Mouse (Mus musculus) kidney, adult 8-10 months (tissue): ENCODE data around the gene Myo18a.

Experiments used
- DNase-seq, 2 experiments: peaks; one replicate each; pipeline ENCODE4 v3.0.0; 2022

Gene Myo18a

GRCm38 (mm10) chr11:77901775-77902355, 138.8 kb downstream of the Myo18a start:
- DNase-seq, result no peak

DNA sequence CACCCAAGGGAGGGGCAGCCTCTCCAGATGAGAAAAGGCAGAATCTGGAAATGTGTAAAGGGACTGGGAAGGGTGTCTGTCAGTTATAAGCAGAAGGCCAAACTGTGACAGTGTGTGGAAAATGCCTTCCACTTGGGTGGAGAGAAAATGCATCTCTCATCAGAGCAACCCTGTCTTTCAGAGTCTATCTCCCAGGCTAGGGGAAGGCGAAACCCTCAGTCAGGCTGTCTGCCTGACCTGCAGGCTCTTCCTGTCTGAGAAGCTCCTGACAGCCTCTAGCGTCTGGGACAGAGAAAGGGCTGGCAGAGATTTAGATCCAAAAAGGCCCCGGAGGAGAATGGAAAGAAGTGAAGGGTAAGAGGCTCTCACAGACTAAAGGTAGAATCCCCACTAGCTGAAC, 140.7 kb downstream of the Myo18a start:
- no peak for DNase-seq

GRCm38 (mm10) chr11:77904707-77905106, 141.7 kb downstream of the Myo18a start:
- DNase-seq, result no peak

DNA sequence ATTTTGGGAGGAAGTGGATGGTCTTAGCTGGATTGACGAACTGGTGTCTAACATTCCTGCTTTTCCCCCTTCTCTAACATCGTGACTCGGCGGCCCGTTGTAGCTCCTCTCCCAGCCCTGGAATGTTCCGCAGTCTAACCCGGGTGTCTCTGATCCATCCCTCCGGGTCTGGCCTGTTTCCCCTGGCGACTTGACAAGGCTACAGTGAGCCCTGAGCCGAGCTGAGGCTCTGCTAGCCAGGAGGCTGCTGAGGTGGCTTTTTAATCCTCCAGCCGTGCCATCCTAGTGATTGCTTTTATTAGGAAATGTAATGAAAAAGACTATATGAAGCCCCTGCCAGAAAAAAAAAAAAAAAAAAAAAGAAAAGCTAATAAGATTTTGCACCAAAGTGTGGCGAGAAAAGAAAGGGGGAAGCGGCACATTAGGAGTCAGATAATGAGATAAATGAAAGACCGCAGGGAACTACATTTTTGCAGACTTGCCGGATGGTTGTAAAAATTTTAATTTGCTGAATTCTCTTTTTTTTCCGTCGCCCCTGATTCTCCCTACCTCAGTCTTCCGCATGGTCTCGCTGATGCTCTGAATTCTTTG, 143.1 kb downstream of the Myo18a start:
- no peak for DNase-seq

DNA sequence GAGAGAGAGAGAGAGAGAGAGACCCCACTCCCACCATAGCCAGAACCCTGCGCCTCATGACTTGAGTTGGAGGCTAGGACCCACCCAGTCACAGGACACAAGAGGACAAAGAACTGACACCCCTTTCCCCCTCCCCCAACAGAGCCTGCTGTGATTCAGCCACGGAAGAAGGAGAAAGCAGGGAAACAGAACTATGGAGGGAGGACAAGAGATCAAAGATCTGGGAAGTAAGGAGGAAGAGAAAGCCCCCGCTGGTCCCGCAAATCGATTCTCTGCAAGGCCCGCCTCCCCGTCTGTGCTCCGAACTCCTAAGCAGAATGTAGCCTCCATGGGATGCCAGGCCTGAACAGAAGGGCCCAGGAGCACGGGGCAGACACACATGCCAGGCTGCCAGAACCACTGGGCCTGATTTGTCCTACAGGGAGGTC, 143.7 kb downstream of the Myo18a start:
- no peak for DNase-seq

- DNase-seq, result no peak
Measured at GRCm38 (mm10) chr11:77908468-77908867, 145.4 kb downstream of the Myo18a start.

DNA sequence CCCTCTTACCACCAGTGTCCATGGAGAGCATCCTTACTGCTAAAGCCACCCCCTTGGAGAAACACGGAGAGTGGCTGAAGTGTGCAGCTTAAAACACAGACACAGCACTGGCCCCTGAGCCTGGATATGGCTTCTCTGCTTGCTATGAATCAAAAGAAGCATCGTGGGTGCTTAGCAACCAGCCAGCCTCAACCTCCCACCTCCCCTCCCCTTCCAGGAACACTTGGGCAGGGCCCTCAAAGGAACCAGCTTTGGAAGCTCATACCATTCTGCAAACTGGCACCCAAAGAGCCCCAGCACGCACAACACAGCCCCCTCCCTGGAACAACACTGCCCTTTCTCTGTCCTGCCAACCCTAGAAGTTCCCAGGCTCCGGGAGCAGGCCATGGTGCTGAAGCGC, 146.3 kb downstream of the Myo18a start:
- DNase-seq, result no peak

DNA sequence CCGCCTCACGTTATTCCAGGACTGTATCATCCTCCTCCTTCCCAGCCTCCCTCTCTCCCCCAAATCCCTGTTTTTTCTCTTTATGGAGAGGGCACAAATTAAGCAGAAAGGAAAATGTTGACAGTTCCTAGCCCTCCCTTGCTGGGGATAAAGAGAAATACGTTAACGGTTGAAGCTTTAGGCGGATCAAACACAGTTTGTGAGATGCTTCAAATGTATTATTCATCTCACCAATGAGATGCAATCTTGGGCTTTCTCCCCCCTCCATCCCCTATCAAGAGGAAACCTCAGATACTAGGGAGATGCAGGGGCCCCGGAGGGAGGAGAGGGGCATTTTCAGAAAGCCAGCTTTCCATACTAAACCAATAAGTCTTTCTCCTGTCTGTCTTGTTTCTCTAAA, 146.7 kb downstream of the Myo18a start:
- no peak for DNase-seq

DNA sequence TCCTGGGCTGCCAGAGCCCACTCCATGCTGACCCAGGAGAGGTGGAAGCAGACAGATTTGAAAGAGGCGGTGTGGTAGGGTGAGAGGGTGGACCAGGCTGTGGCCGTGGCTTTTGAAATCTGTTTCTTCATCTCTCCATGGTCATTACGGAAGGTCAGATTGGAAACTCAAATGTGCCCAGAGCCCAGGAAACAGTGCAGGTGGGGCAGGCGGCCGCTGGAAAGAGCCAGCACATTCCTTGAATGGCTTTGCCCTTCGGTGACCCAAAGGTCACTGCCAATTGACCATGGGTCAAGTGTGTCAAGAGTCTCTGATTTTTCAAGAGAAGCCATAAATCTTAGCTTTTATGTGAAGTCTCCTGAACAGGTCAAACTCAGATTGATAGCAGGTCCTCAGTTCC, 150.5 kb downstream of the Myo18a start:
- no peak for DNase-seq

DNA sequence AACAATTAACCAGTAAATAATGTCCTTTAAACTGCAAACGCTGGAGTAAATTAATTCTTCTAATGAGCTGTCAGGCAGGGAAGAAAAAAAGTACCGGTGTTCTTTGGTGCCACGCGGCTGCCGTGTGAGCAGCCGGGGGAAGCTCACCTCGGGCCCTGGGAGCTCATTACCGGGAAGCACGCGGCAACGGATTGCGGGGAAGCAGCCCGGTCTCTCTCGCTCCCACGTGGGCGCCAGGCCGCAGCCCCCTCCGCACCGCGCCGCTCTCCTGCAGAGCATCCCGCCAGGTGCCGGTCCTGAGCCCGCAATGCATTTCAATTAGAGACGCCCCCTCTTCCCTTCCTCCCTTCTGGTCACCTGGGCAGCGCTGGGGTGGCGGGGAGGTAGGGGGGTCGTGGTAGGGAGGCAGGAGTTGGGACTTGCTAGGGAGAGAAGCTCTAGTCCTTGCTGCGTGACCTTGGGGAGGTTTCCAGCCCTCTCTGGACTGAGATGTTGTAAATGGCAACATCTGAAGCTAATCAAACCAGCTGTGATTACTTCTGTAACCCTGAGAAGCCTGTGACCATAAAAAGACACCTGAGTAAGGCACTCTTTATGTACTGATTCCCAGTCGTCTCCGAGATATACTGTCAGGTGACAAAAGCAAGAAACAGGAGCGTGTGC, 151.7 kb downstream of the Myo18a start:
- no peak for DNase-seq
